Mouse (Mus musculus): ENCODE results near the gene Ppox. TPM values are rescaled to one million over a fixed set of nuclear protein-coding genes. Genes with fewer than 3 reads are reported as not detected.
"Not testable (repeated sequence)": the region's sequence is repeated elsewhere in the genome, so short reads cannot be mapped to it uniquely, and the experiment has no call there.

Gene Ppox
- polyA plus RNA-seq (2012; rRNA removed), result 47.3 and 54.4 TPM in 2 replicates

DNA sequence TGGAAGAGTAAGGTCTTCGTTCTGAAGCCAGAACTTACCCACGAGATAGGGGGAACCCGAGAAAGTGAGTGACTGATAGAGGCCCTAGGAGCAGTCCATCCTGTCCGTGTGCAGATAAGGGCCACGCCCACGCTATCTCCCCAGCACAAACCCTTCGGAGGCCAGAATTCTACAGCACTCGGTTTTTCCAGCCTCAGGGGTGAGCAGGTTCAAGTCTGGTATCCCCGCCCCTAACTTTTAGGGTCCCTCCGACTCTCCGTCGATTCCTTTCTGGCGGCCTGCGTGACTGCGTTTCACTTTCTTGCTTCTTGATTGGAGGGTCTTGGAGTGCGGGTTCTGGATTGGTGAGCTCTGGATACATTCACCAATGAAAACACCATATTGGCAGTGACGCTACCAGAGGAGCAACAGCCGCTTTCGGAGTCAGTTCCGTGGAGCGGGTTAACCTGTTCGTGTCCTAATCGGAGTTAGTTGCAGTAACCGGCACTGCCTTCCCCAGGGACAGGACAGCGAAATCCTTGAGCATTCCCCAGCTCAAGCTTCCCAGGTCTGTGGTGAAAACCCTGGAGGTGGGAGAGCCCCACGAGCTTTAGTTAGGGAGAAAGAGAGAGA lies at the start of gene Ppox:
Ppox (minus strand) TSS at position 271 of the 612 bp plus-strand sequence.
- DNase-seq (ENCODE audit: low read depth), result peak; percentile 97

DNA sequence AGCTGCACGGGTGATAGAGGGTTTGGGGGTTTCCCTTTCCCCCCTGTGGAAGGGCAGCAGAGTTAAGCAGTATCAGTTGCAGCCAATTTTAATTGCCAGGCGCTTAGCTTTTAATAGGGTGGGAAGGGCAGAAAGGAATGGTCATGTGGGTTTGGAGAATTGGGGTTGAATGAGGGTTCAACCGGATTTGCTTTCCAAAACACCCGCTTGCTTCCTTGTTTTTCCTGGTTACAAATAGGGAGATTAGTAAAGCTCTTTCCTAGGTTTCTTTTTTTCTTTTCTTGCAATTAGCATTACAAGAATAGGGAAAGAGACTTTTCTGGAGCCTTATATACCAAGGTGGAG lies 49.2 kb upstream of the Ppox start:
- no peak for DNase-seq (ENCODE audit: low read depth)

DNA sequence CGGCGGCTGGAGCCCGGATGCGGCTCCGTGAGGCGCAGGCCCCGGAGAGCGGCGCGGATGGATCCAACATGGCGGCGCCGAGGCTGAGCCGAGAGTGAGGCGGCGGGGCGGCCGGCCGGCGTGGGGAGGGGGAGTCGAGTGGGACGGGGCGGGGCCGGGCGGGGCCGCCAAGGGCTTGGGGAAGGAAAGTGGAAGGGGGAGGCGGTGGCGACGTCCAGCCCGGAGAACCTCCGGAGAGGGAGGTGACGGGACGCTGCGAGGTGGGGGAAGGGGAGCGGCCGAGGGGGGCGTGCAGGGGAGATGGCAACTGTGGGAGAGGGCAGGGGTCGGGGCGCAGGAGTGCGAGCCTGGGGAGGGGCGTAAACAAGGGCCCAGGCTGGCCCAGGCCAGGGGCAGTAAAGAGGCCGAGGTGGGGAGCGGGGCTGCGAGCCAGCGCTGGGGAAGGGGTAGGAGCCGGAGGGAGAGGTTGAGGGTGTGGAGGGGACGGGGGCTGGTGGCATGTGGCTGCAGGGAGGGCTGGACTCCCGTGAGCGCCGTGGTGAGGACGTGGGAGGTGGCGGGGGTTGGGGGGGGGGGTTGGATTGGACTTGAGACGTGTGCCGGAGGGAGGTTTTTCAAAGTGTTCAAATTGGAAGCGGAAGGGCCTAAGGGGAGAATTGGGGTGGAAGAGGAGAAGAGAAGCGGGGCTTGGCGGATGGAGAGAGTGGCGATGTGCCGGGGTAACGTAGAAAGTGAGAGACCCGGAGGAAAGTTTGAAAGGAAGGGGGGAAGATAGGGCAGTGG lies 48.6 kb upstream of the Ppox start:
- DNase-seq (ENCODE audit: low read depth), result no peak

DNA sequence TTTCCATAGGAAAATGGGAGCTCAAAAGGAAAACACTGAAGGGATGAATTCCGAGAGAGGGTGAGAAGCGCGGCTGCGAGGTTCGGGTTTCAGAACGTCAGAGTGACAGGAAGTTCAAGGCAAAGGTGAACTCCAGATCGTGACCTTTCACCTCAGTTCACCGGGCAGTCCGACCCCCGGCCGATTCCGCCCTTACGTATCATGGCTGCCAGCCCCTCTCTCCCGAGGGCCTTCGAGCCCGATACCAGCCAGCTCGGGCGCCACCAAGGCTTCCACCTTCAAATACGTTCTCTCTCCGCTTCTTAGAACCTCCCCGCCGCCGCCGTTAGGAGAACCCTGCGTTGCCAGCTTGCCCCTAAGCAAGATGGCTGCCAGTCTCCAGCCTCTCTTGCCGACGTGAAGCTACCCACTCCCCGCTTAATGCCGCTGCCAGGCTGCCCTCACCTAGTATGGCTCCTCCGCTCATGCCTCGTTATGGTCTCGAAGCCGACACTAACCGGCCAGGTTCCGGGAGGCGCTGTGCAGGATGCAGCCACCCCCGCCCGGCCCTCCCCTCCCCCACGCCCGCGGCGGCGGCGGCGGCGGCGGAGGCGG lies 48.0 kb upstream of the Ppox start, which contains the start of gene Dedd:
Dedd (plus strand) TSS at position 307 of the 594 bp plus-strand sequence.
- no peak for DNase-seq (ENCODE audit: low read depth)

DNA sequence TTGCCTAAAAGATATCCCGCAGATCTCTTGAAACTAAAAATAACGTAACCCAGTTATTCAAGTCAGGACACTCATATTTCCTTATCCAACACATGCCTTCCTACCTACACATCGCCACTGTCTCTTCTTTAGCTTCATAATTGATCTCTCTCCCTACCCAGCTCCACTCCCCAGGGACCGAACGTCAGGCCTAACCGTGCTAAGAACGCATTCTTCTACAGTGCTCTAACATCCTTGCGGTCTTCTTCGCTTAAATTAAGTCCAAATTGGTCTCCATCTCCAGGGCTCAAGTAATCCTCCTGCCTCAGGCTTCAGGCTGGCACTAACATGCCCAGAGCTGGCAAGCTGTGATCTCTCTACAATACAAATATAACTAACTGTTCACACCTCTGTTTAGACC lies 47.3 kb upstream of the Ppox start:
- no peak for DNase-seq (ENCODE audit: low read depth)

DNA sequence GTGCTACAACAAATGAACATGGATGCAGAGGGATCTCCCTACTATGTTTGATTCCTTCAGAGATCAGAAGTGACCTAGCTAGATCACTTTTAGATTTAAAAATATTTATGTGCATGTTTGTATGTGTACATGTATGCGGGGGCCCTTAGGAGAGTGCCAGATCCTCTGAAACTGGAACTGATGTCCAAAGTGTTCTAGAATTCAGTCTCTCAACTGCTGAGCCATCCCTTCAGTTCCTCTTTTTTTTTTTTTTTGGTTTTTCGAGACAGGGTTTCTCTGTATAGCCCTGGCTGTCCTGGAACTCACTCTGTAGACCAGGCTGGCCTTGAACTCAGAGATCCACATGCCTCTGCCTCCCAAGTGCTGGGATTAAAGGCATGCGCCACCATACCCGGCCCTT lies 45.6 kb upstream of the Ppox start:
- not testable (repeated sequence) for DNase-seq (ENCODE audit: low read depth)

DNA sequence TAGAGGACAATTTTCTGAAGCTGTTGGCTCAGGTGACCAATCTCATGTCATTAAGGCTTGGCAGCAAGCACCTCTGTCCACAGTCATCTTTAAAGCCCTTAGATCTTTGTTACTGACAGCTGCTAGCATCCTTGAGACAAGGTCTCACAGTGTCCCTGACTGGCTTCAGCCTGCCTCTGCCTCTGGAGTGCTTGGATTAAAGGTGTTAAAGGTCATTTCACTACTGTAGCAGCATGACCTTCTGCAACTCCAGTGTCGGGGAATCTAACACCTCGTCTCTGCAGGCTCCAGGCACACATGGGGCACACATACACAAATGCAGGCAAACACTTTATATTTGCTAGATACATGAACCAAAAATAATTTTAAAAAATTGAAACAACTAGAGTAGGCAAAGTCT lies 44.6 kb upstream of the Ppox start:
- DNase-seq (ENCODE audit: low read depth), result no peak

DNA sequence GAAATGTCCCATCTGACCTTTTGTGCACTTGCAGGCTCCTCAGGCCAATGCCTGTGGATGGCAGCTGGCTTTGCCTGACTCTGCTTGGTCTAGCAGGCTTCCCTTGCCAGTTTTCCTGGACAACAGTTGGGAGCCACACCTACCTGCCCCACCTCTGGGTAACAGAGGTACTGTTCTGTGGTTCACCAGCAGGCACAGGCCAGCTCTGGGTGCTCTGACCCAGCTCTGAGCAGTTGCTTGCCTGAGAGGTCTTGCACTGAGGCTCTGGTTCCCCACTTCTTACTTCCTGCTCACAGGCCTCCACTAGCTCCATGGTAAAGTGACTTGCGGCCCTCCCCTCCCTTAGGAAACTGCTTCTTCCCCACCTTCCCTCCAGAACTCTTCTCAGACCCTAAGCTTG lies 41.0 kb upstream of the Ppox start:
- no peak for DNase-seq (ENCODE audit: low read depth)

DNA sequence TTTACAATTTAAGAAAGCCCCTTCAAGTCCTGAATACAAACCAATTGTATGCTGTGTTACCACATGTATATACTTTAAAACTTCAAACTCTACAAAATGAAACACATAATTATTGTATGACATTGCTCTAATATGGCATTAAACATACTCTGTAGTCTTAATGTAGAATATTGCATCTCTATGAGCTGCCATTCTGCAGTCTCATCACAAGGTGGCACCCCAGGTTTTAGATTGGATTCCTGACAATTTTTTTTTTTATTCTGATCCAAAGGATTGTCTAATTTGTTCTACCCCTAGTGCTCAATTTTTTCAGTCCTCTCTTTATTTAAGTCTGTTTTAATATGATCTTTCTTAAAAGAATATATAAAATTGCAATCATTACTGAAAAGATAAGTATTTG lies 40.4 kb upstream of the Ppox start:
- DNase-seq (ENCODE audit: low read depth), result no peak

DNA sequence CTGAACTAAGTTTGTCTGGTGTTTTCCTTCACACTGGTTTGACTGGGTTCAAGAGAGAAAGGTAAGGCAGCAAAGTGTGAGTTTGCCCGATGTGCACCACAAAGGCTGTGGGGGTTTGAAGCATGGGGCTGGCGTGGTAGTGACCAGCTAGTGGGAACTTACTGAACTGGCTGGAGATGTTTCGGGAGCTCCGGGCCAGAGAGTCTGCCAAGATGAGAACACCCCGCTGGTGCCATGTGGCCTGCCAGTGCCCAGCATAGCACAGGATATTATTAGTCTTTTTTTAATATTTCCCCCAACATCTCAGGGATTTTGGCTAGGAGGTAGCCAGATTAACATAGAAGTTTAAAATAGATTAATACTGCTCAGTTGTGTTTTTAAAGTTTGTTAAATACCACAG lies 39.2 kb upstream of the Ppox start:
- no peak for DNase-seq (ENCODE audit: low read depth)

DNA sequence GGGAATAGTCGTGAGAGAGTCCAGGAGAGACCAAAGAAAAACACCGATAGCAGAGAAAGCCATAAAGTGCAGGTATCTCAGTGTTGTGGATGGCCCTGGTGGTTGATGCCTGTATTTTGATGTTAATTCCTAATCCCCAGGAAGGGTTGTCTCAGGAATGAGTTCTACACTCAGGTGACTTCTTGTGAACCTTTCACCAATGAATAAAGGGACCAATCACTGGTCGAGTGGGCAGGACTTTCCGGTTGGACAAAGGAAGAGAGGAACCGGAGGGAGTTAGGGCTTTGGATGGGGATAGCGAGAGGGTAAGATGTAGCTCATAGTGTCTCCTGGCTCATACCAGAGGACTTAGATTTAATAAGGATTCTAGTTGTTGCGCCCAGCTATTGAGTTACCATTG lies 38.8 kb upstream of the Ppox start:
- no peak for DNase-seq (ENCODE audit: low read depth)

DNA sequence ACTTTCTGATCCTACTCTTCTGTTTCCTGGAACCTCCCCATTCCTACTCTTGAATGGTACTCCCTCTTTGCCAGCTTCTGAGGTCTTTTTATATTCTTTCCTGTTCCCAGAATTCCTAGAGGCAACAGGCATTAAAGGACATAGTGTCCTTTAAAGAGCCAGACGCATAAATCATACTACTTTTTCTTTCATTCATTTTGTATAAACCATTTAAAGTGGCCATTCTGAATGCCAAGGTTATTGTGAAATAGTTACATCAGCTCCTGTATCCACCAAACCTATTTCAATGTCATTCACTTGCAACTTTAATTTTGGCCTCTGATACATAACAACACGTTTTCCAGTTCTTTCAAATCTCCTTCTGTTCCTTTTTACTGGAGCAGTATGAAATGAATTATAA lies 28.3 kb upstream of the Ppox start:
- no peak for DNase-seq (ENCODE audit: low read depth)

DNA sequence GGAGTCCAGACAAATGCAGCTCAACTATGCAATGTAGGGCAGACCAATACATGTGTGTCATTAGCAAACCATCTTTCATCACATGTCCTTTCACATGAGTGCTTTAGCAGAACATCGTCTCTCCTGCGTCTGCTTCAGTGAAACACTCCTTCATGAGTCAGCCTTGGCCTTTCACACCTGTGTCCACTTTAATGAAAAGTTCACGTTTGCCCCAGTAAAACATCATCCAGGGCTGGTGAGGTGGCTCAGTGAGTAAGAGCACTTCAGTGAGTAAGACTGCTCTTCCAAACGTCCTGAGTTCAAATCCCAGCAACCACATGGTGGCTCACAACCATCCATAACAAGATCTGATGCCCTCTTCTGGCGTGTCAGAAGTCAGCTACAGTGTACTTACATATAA lies 25.2 kb upstream of the Ppox start:
- not testable (repeated sequence) for DNase-seq (ENCODE audit: low read depth)

DNA sequence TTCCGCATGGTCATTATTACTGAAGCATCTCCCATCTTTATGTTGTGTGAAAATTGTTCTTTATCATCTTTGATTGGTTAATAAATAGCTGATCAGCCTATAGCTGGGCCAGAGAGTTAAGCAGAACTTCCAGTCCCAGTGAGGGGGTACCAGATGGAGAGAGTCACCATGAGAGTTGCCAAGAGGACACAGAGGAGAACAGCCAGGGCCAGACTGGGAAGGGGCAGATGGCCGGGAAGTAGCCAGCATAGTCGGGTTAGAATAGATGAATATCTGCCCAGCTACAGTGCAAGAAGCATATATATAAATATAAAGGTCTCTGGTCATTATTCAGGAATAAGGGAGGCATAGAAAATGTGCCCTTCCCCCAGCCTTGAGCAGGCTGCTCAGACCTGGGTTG lies 17.2 kb upstream of the Ppox start:
- DNase-seq (ENCODE audit: low read depth), result no peak

DNA sequence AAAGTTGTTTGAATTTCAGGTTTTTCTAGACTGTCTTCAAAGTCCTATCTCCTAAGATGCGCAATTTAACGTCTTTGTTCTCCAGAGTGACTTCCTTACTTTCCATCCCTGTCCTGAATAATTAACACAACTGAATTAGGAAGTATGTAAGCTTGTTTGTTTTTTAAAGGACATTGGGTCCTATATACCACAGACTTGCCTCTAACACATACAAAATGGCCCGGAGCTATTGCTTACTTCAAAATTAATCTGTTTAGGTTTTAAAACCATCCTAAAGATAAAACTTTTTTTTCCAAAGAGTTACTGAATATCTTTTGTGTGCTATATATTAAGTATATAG lies 14.0 kb upstream of the Ppox start:
- DNase-seq (ENCODE audit: low read depth), result no peak

DNA sequence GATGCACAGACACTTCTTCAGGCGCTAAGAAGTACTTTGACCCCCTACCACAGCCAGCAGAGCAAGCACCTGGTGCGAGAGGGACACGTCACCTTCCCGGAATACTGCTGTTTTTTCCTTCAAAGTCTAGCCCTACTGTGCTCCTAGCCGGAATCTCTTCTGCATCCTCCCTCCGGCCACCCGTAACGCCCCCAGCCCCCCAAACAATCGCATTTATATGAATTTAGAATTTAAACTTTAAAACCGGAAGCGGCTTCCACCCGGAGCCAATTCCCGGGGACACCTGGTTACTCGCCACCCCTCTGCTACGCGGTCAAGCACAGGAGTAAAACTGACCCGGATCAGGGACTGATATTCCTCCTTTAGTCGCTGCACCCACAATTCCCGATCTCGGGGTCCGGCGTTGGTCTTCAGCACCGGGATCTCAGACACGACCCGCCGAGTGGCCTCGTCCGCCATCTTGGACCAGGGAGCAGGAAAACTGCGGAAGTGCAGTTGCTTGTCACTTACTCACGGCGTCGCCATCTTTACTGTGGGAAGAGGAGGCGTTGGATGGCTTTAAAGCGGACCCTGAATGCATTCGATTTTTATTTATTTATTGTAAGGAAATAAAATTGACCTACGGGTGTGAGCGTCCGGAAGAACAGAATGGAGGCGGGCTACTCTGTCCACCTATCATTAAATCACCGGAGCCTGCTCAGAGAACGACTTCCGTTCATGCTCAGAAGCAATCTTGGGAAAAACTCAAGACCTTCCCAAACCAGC lies 13.5 kb upstream of the Ppox start, which contains the start of gene Ufc1:
Ufc1 (minus strand) TSS at position 727 of the 765 bp plus-strand sequence.
- no peak for DNase-seq (ENCODE audit: low read depth)

DNA sequence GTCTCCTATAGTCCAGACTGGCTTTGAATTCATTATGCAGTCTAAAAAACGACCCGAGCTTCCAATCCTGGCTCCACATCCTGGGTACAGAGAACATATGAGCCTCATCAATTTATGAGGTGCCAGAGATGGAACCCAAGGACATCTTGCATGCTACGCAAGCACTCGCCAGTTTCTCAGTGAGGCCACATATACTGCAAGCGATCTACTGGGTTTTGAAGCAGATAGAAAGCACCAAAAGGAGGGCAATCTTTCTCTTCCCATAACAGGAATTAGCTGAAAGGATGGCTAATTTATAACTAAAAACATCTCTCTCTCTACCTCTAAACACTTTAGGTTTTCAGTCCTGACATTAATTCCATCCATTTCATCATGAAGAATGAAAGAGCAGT lies 12.9 kb upstream of the Ppox start:
- no peak for DNase-seq (ENCODE audit: low read depth)

DNA sequence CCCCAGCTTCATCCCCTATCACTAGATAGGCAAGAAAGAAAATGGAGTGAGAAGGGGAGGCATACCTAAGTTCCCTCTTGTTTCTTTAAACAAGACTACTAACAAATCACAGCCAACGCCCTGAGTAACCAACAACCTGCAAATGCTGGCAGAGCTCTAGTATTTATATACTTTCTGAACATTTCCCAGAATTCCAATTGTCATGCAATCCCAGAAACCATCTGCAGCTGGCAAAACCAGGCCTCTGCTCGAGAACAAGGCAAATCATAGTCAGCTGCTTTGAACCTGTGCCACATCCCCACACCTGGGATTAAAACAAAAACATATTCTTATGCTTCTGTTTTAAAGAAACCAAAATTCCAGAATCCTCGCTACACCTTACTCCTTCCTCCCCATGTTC lies 12.4 kb upstream of the Ppox start:
- DNase-seq (ENCODE audit: low read depth), result no peak

DNA sequence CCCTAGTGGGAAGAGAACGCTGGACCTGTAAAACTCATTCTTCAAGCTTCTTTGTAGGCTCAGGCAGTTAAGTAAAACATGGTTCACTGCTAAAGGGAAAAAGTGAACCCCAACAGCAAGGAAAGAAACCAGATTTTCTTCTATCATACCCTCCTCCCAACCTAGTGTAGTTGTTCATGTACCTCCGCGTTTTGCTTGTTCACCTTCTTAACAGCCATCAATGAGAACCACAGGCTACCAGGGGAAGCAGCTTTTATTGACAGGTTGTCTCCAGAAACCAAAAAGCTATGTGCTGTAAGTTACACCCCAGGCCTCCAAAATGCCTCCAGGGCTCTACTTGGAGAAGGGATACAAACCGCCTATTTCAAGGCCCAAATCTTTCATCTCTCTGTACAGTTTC lies 7.3 kb upstream of the Ppox start:
- DNase-seq (ENCODE audit: low read depth), result no peak

DNA sequence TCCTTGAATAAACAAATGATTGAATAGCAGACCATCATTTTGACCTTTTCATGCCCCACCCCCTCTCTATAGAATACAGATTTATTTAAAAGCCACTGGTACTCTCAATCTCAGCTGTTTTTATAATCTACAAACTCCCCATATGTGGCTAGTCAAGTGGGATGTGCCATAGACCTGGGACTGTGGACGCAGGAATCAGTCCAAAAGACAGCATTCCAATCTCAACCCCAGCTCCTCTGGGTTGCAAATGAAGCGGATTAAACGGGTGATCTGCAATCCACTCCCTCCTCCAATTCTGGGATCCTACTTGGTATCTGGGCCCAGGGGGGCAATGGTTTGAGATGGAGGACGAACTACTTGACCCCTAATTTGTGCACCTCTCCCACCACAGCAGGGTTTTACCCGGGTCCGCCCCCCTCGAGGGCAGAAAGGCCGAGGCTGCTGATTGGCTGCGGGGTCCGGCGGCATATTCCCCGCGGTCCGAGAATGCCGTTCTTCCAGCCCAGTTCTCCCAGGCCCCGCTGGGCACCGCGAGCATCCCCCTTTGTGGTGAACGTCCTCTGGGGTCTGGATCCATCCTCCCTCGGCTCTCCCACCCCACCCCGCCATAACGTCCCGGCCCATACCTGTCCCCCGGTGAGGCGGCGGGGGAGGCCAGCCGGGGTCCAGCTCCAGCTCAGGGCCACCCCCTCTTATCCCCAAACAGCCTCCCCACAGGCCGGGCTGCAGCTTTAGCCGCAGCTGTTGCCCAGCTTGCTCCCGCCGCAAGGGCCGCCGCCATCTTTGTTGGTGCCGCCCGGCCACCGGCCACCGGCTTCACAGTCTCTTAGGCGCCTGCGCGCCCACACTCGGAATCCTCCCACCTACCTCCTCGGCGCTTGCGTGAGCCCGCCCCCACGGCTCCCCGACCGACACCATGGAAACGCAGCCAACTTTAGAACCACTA lies 6.4 kb upstream of the Ppox start, which contains the start of gene Usp21:
Usp21 (minus strand) TSS at position 856 of the 946 bp plus-strand sequence.
- DNase-seq (ENCODE audit: low read depth), result no peak

DNA sequence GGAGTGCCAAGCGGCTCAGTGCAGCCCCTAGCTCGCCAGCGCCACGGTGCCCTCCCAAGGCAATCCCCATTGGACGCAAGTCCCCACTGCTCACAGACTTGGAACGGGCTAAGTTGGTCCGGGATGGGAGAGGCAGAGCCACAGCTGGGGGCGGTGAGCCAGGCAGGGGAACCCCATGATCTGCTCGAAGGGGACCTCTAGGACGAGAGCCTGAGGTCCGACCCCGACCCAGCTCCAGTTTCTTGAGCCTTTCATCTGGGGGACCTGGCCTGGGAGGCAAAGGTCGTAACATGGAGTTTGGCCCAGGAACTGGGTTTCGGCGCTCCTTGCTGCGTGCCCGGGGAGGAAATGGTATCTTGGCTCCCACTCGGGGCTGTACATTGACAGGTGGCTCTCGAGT lies 5.5 kb upstream of the Ppox start:
- no peak for DNase-seq (ENCODE audit: low read depth)

All from gonadal fat pad, adult 2 months (tissue).